Mouse (Mus musculus) megakaryocyte, embryonic 14.5 days (primary cell): ENCODE measurements around the gene Slc3a2.

Experiments used
- FLI1 ChIP-seq: IDR thresholded peaks from 2 replicates; pipeline ENCODE4 v1.6.1; 2012; ENCODE audit warnings: low read length, inconsistent platforms, mixed read lengths
- GATA1 ChIP-seq: IDR thresholded peaks from 3 replicates; pipeline ENCODE4 v1.6.1; 2012; ENCODE audit warnings: mixed read lengths, low read length, inconsistent platforms, borderline replicate concordance

DNA sequence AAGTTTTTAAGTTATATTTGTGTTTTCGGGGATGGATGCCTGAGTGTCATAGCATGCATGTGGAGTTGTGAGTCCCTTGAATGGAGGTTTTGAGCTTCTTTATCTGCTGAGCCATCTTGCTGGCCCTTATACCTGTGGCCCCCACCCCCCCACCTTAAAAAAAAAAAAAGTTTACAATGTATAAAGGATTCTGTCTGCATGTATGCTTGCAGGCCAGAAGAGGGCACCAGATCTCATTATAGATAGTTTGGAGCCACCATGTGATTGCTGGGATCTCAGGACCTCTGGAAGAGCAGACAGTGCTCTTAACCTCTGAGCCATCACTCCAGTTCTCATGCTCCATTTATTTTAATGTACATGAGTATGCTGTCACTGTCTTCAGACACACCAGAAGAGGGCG is 24.2 kb upstream of the Slc3a2 start:
- TF ChIP-seq FLI1 (no peak), GATA1 (no peak)
